In the genomic region with DNA sequence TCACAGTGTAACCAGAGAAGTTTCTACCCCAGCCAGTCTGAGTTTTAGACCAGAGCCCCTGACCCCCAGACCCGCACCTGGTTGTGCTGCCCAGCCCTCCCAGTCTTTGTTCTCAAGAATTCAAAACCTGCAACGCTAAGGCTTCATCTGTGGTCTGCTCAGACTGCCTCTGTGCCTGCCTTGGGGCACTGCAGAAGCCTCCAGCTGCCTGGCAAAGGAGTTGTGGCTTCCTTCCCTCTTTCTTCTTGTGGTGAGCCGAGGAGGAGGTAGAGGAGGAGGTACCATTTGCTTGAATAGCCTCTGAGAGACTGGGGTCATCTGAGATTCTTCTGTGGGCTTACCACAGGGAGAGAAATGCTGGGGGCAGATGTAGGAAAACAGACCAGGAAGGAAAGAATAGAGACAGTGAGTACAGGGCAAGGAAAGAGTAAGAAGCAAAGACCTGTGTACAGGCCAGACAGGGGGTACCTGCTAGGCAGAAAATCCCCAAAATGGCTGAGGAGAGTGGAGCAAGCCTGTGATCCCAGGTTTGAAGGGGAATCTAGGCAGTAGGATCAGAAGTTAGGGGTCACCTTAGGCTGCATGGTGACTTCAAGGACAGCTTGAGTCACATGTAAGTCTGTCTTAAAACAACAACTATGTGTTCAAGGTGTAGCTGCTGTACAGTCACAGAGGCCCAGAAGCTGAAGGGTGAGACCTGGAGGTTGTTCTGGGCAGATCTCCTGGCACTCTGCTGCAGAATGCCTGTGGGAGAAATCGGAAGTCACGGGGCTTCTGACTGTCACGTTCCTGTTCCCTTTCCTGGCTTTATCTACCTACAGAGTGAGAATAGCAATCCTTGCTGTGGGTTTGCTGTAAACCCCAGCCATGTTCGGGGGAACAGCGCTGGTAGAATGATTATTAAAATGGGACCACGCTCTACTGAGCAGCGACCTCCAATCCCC, we compare ENCODE assay signal across 11 mouse cellular contexts.
A peak's percentile ranks its signal among the peaks of the same experiment; 100 is the strongest.
DNase-seq lines count a peak whose midpoint lies in the region; ATAC-seq lines count a peak whose summit lies in the region.
"Had no signal": no experiment of that assay in that cellular context is flagged by ENCODE, and none has a peak within 500 bp of the region (broad histone marks: within the 10 kb centered on the region; RNA-seq: fewer than 3 reads in every experiment).

No protein-coding gene starts in this region.

- DNase-seq in heart, adult 18-20 months, result peak; percentile 55 to 66
- DNase-seq in heart, postnatal 14 days, result no peak
- DNase-seq in embryonic facial prominence, embryonic 14.5 days (ENCODE audit: low spot score), result no peak
- DNase-seq in midbrain, embryonic 14.5 days, result no peak
- DNase-seq in cerebellum, adult 18-20 months, result no peak
- DNase-seq in retina, embryonic 14.5 days (ENCODE audit: low spot score), result no peak
- DNase-seq: cerebellum, postnatal 14 days had no signal

- no peak overlapping the region for H3K4me2 ChIP-seq in embryonic facial prominence, embryonic 14.5 days (ENCODE audit: low read depth, low read length)
- H3K4me2 ChIP-seq in midbrain, embryonic 14.5 days (ENCODE audit: low read length), result no peak overlapping the region
- H3K4me2 ChIP-seq: liver, embryonic 12.5 days; stomach, embryonic 15.5 days had no signal

- H3K4me3 ChIP-seq in embryonic facial prominence, embryonic 14.5 days (ENCODE audit: low read depth, low read length), result no peak overlapping the region
- H3K4me3 ChIP-seq in midbrain, embryonic 14.5 days (replicated peaks; ENCODE audit: low read depth, low read length), result no peak overlapping the region
- H3K4me3 ChIP-seq: liver, embryonic 12.5 days; stomach, embryonic 15.5 days had no signal

- WGBS in embryonic facial prominence, embryonic 14.5 days, result 59% methylated on average over 10 of the region's 10 CpGs
- WGBS in midbrain, embryonic 14.5 days, result 35% methylated on average over 10 of the region's 10 CpGs

- H3K36me3 ChIP-seq in embryonic facial prominence, embryonic 14.5 days (ENCODE audit: control insufficient read depth, insufficient read depth, low read length), result 0 out of 2 replicates have a peak, but pooled peaks cover 3% of the 10 kb centered on the region
- H3K36me3 ChIP-seq in midbrain, embryonic 14.5 days (ENCODE audit: control insufficient read depth, insufficient read depth, low read length), result no peaks in the 10 kb centered on the region
- H3K36me3 ChIP-seq: liver, embryonic 12.5 days; stomach, embryonic 15.5 days had no signal

- peaks cover 55% of the 10 kb centered on the region for H3K4me1 ChIP-seq in embryonic facial prominence, embryonic 14.5 days (ENCODE audit: control insufficient read depth, insufficient read depth, low read length)
- peaks cover 50% of the 10 kb centered on the region for H3K4me1 ChIP-seq in midbrain, embryonic 14.5 days (ENCODE audit: control insufficient read depth, insufficient read depth, low read length)

- no peak; the same call in 1 of the 2 replicates for ATAC-seq in embryonic facial prominence, embryonic 14.5 days (ENCODE audit: low read depth)
- ATAC-seq in hematopoietic stem cell, adult 5-6 weeks (replicated peaks in 1 of 2; ENCODE audit: insufficient read depth in 1 of 2, low FRiP score in 2 of 2, low TSS enrichment in 1 of 2, low read depth in 1 of 2, poor library complexity in 2 of 2, severe bottlenecking in 2 of 2), result peak; percentile 81 to 84
- ATAC-seq in midbrain, embryonic 14.5 days (ENCODE audit: low FRiP score, low TSS enrichment), result no peak
- no peak for ATAC-seq in monocyte, adult 5-6 weeks (replicated peaks; ENCODE audit: insufficient number of reproducible peaks, low FRiP score, low TSS enrichment, poor library complexity, severe bottlenecking)
- ATAC-seq: liver, embryonic 12.5 days had no signal

- no peaks in the 10 kb centered on the region for H3K27me3 ChIP-seq in embryonic facial prominence, embryonic 14.5 days (replicated peaks; ENCODE audit: control insufficient read depth, insufficient read depth, low read length)
- H3K27me3 ChIP-seq in midbrain, embryonic 14.5 days (ENCODE audit: control insufficient read depth, insufficient read depth, low read length), result no peaks in the 10 kb centered on the region
- H3K27me3 ChIP-seq: stomach, embryonic 15.5 days had no signal

- H3K27ac ChIP-seq in embryonic facial prominence, embryonic 14.5 days (replicated peaks; ENCODE audit: low read depth, low read length), result peak overlapping the region; percentile 10
- peak overlapping the region; percentile 38; the same call in 1 of the 2 replicates for H3K27ac ChIP-seq in midbrain, embryonic 14.5 days (replicated peaks; ENCODE audit: low read depth, low read length)
- H3K27ac ChIP-seq: liver, embryonic 12.5 days; stomach, embryonic 15.5 days had no signal

- no peak overlapping the region; the same call in 1 of the 2 replicates for H3K9ac ChIP-seq in embryonic facial prominence, embryonic 14.5 days (ENCODE audit: low read depth, low read length)
- H3K9ac ChIP-seq in midbrain, embryonic 14.5 days (replicated peaks; ENCODE audit: low read length), result no peak overlapping the region
- H3K9ac ChIP-seq: liver, embryonic 12.5 days; stomach, embryonic 15.5 days had no signal

- H3K9me3 ChIP-seq in embryonic facial prominence, embryonic 14.5 days (ENCODE audit: control insufficient read depth, low read length), result no peaks in the 10 kb centered on the region
- no peaks in the 10 kb centered on the region for H3K9me3 ChIP-seq in midbrain, embryonic 14.5 days (ENCODE audit: control insufficient read depth, low read length)
- H3K9me3 ChIP-seq: liver, embryonic 12.5 days; stomach, embryonic 15.5 days had no signal

- intact Hi-C loops in heart, postnatal 14 days (cut with DNase I), result loop anchor here (10.0 kb wide), 1 partner anchor 427 kb away; no protein-coding TSS in a partner anchor

Comparison
In these comparisons a context has a peak if more than half of its experiments do, and no peak if none do; other contexts are left out.
1. DNase-seq: peak in heart, adult 18-20 months (2 of 2); none in heart, postnatal 14 days (0 of 2), embryonic facial prominence, embryonic 14.5 days (single experiment), midbrain, embryonic 14.5 days (single experiment), cerebellum, adult 18-20 months (0 of 2) and retina, embryonic 14.5 days (single experiment).
2. ATAC-seq: peak in hematopoietic stem cell, adult 5-6 weeks (2 of 2); none in embryonic facial prominence, embryonic 14.5 days (single experiment), midbrain, embryonic 14.5 days (single experiment) and monocyte, adult 5-6 weeks (single experiment).